Mouse (Mus musculus) megakaryocyte-erythroid progenitor cell, adult 5-6 weeks (primary cell): ENCODE measurements around the gene Cdh22. TPM values are rescaled to one million over a fixed set of nuclear protein-coding genes. Genes with fewer than 3 reads are reported as not detected.
A peak's percentile ranks its signal among the peaks of the same experiment; 100 is the strongest.

ENCODE experiments used
- ATAC-seq: replicated peaks from 2 replicates; pipeline ENCODE4 v1.8.0; 2016; ENCODE audit warnings: mild to moderate bottlenecking, inconsistent platforms; ENCODE audit not compliant: severe bottlenecking, poor library complexity, low FRiP score, low TSS enrichment
- total RNA-seq, 2 experiments: library from RNA; stranded (forward) in 1 of 2; stranded (reverse) in 1 of 2; fragments of 200-1000, 215-1000 nt in 1 of 2; fragments of >200 nt in 1 of 2; fragmentation: Nextera tagmentation in 1 of 2; gene quantifications; 2 replicates each; pipeline ENCODE4 v1.2.3; 2014 to 2017

The Cdh22 gene
- total RNA-seq, 2 experiments from 2014 or later: not detected

- no peak for ATAC-seq
Observed at GRCm38 (mm10) chr2:165252801-165253200, 18.1 kb upstream of the Cdh22 start.

- no peak for ATAC-seq
Observed at GRCm38 (mm10) chr2:165252381-165252780, 17.7 kb upstream of the Cdh22 start.

GRCm38 (mm10) chr2:165250903-165251302, 16.2 kb upstream of the Cdh22 start:
- ATAC-seq: 0 out of 2 replicates have a peak, but pooled peaks have one; percentile 30

GRCm38 (mm10) chr2:165248967-165249366, 14.3 kb upstream of the Cdh22 start:
- ATAC-seq: no peak

GRCm38 (mm10) chr2:165246349-165246748, 11.7 kb upstream of the Cdh22 start:
- ATAC-seq: no peak

GRCm38 (mm10) chr2:165243122-165243720, 8.6 kb upstream of the Cdh22 start:
- no peak for ATAC-seq

- ATAC-seq: no peak
Observed at GRCm38 (mm10) chr2:165242575-165242974, 7.9 kb upstream of the Cdh22 start.

- no peak for ATAC-seq
Observed at GRCm38 (mm10) chr2:165241786-165242185, 7.1 kb upstream of the Cdh22 start.

GRCm38 (mm10) chr2:165240371-165240770, 5.7 kb upstream of the Cdh22 start:
- ATAC-seq: no peak

GRCm38 (mm10) chr2:165239533-165240144, 5.0 kb upstream of the Cdh22 start:
- no peak for ATAC-seq

- no peak for ATAC-seq
Observed at GRCm38 (mm10) chr2:165238416-165239145, 3.9 kb upstream of the Cdh22 start.

GRCm38 (mm10) chr2:165234291-165234612, 401 bp downstream of the Cdh22 start:
- ATAC-seq: no peak

- ATAC-seq: peak; percentile 69
Observed at GRCm38 (mm10) chr2:165233491-165234290, 962 bp downstream of the Cdh22 start.

- ATAC-seq: no peak
Observed at GRCm38 (mm10) chr2:165229050-165229449, 5.6 kb downstream of the Cdh22 start.

- ATAC-seq: no peak
Observed at GRCm38 (mm10) chr2:165223837-165224236, 10.8 kb downstream of the Cdh22 start.

GRCm38 (mm10) chr2:165221952-165222351, 12.7 kb downstream of the Cdh22 start:
- ATAC-seq: no peak

GRCm38 (mm10) chr2:165220347-165220945, 14.2 kb downstream of the Cdh22 start:
- ATAC-seq: no peak

GRCm38 (mm10) chr2:165218954-165219353, 15.7 kb downstream of the Cdh22 start:
- no peak for ATAC-seq

- ATAC-seq: no peak
Observed at GRCm38 (mm10) chr2:165217361-165218149, 17.1 kb downstream of the Cdh22 start.
